Mouse (Mus musculus) forebrain, embryonic 16.5 days (tissue): Measurements from ENCODE around the gene Zbtb2. TPM values are rescaled to one million over a fixed set of nuclear protein-coding genes. Genes with fewer than 3 reads are reported as not detected.

Source experiments
- ATAC-seq: fragments of 200-750 bp; cut with Nextera tagmentation; 2 replicates; pipeline ENCODE4 v1.8.0; 2017; ENCODE audit warnings: mild to moderate bottlenecking, moderate library complexity
- H3K27ac ChIP-seq: fragments of 300-500 bp; sonication (generic); 2 replicates; pipeline ENCODE4 v1.5.1; 2014; ENCODE audit warnings: low read length, control low read depth
- H3K27me3 ChIP-seq: fragments of 300-500 bp; sonication (generic); replicated peaks from 2 replicates; pipeline ENCODE4 v1.6.1; 2014; ENCODE audit warnings: low read length; ENCODE audit not compliant: control insufficient read depth, insufficient read depth
- H3K36me3 ChIP-seq: fragments of 300-500 bp; sonication (generic); 2 replicates; pipeline ENCODE4 v1.6.1; 2014; ENCODE audit not compliant: control insufficient read depth, insufficient read depth
- H3K4me1 ChIP-seq: fragments of 300-500 bp; sonication (generic); replicated peaks from 2 replicates; pipeline ENCODE4 v1.6.1; 2014; ENCODE audit warnings: low read length; ENCODE audit not compliant: control insufficient read depth, insufficient read depth
- H3K4me2 ChIP-seq: fragments of 300-500 bp; sonication (generic); 2 replicates; pipeline ENCODE4 v1.6.1; 2014; ENCODE audit warnings: mild to moderate bottlenecking, low read length, control low read depth
- H3K4me3 ChIP-seq: fragments of 300-500 bp; sonication (generic); replicated peaks from 2 replicates; pipeline ENCODE4 v1.5.1; 2014; ENCODE audit warnings: mild to moderate bottlenecking, low read length, control low read depth
- H3K9ac ChIP-seq: fragments of 300-500 bp; sonication (generic); replicated peaks from 2 replicates; pipeline ENCODE4 v1.6.1; 2014; ENCODE audit warnings: low read depth, low read length, control low read depth
- H3K9me3 ChIP-seq: fragments of 300-500 bp; sonication (generic); 2 replicates; pipeline ENCODE4 v1.6.1; 2016; ENCODE audit warnings: low read length; ENCODE audit not compliant: control insufficient read depth
- WGBS: fragments of 180-500 bp; shearing (Covaris S2); extraction: QIAGEN DNeasy Blood & Tissue Kit; methylation state at CpG from one replicate; pipeline ENCODE4 v1.1.7; 2014; 5-methylcytosine and 5-hydroxymethylcytosine counted together
- polyA plus RNA-seq: library from polyadenylated mRNA; unstranded; fragments of >200 nt; fragmentation: Nextera tagmentation; extraction: Ambion mirVana; gene quantifications from 2 replicates; pipeline ENCODE4 v1.2.1, GENCODE M21; 2015

Gene Zbtb2
- polyA plus RNA-seq, 1 experiment from 2014 or later: 17.9 TPM

GRCm38 (mm10) chr10:4374734-4375133 is 13.2 kb downstream of the Zbtb2 start:
- H3K27me3 ChIP-seq: no peaks in the 10 kb centered on the region
- H3K4me3 ChIP-seq: no peak overlapping the region
- H3K9me3 ChIP-seq: no peaks in the 10 kb centered on the region

DNA sequence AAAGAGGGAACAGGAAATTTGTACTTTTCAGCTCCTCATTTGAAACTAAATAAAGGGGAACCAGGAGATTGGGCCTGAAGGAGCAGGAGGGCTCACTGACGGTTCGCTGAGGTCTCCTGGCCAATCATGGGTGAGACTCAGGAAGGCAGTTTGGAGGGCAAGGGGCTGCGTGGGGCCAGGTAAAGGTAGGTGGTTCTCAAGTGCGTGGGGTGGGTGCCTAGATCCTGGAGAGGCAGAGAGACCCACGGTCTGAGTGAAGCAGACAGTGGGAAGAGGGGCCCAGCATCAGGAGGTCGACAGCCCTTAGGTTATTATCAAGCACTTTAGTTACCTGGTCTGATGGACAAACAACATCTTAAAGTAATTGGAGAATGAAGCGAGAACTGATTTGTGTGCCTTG is 13.7 kb downstream of the Zbtb2 start:
- Histone ChIP-seq H3K9ac (no peak overlapping the region), H3K36me3 (no peaks in the 10 kb centered on the region), H3K27ac (no peak overlapping the region), H3K4me2 (no peak overlapping the region), H3K9me3 (no peaks in the 10 kb centered on the region), H3K27me3 (no peaks in the 10 kb centered on the region), H3K4me3 (no peak overlapping the region), H3K4me1 (no peaks in the 10 kb centered on the region)
- ATAC-seq: no peak
- WGBS: 94% methylated on average over 7 of the region's 7 CpGs

More at GRCm38 (mm10) chr10:4374734-4375133, 13.2 kb downstream of the Zbtb2 start:
- H3K4me1 ChIP-seq: no peaks in the 10 kb centered on the region
- H3K9ac ChIP-seq: no peak overlapping the region
- no peak overlapping the region for H3K4me2 ChIP-seq
- no peak overlapping the region for H3K27ac ChIP-seq
- H3K36me3 ChIP-seq: no peaks in the 10 kb centered on the region
- 86% methylated on average over 4 of the region's 4 CpGs for WGBS
- no peak for ATAC-seq

DNA sequence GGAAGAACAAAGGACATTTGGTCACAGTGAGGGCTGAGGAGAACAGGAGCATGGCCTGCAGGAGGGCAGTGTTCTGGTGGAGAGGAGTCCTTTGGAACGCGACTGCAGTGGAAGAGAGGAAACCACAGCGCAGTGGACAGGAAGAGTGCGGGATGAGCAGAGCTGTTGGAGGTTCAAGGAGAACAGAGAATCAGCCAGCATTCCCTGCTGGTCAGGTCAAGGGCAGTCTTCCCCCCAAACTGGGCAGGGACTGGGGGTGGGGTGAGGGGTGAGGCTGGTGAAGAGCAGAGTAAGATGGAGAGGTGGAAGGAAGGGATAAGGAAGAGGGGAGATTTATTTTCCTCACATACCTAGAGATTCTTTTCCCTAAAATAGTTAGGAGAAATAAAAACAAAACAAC is 14.3 kb downstream of the Zbtb2 start:
- no peak overlapping the region for H3K27ac ChIP-seq
- H3K9me3 ChIP-seq: no peaks in the 10 kb centered on the region
- no peak overlapping the region for H3K4me3 ChIP-seq
- WGBS: 79% methylated on average over 4 of the region's 4 CpGs
- no peak overlapping the region for H3K9ac ChIP-seq
- no peaks in the 10 kb centered on the region for H3K4me1 ChIP-seq
- H3K36me3 ChIP-seq: no peaks in the 10 kb centered on the region; the same call in 1 of the 2 replicates
- no peaks in the 10 kb centered on the region for H3K27me3 ChIP-seq
- ATAC-seq: no peak
- H3K4me2 ChIP-seq: no peak overlapping the region

- H3K4me3 ChIP-seq: no peak overlapping the region
- WGBS: 52% methylated on average over 5 of the region's 5 CpGs
- no peaks in the 10 kb centered on the region for H3K27me3 ChIP-seq
- no peaks in the 10 kb centered on the region for H3K4me1 ChIP-seq
- no peak overlapping the region for H3K4me2 ChIP-seq
- H3K9ac ChIP-seq: no peak overlapping the region
- peaks cover 5% of the 10 kb centered on the region; the same call in 1 of the 2 replicates for H3K36me3 ChIP-seq
- H3K9me3 ChIP-seq: no peaks in the 10 kb centered on the region
- peak; percentile 60 for ATAC-seq
- no peak overlapping the region for H3K27ac ChIP-seq
These were observed 15.9 kb downstream of the Zbtb2 start for GRCm38 (mm10) chr10:4372011-4372410.

DNA sequence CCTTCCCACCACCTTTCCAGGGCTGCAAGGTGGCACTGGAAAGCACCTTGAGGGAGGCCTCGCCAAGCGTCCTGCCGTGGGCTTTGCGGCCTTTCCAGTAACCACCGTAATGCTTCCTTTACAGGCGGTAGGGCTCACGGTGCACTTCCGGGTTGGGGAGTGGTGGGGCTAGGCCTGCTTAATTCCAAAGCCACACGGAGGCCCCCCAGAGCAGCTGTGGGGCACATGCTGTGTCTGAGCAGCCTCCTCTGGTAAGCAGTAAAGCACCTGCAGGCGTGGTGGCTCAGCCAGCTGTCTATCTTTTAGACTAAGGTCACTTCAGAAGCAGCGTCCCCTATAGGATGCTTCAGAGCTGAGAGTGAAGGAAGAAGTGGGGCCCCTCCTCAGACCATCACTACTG is 17.8 kb downstream of the Zbtb2 start:
- Histone ChIP-seq H3K27me3 (no peaks in the 10 kb centered on the region), H3K4me1 (no peaks in the 10 kb centered on the region), H3K36me3 (peaks cover 10% of the 10 kb centered on the region; the same call in 1 of the 2 replicates), H3K4me2 (no peak overlapping the region), H3K9ac (no peak overlapping the region), H3K4me3 (no peak overlapping the region), H3K27ac (no peak overlapping the region), H3K9me3 (no peaks in the 10 kb centered on the region)
- WGBS: 92% methylated on average over 11 of the region's 11 CpGs
- ATAC-seq: no peak

- 96% methylated on average over 3 of the region's 3 CpGs for WGBS
These were observed 23.3 kb downstream of the Zbtb2 start for GRCm38 (mm10) chr10:4364618-4365017.

GRCm38 (mm10) chr10:4357435-4357834 is 30.5 kb downstream of the Zbtb2 start:
- Histone ChIP-seq H3K9me3 (0 out of 2 replicates have a peak, but pooled peaks cover 3% of the 10 kb centered on the region), H3K27ac (no peak overlapping the region), H3K36me3 (no peaks in the 10 kb centered on the region), H3K4me2 (no peak overlapping the region), H3K27me3 (no peaks in the 10 kb centered on the region), H3K9ac (no peak overlapping the region), H3K4me3 (no peak overlapping the region), H3K4me1 (no peaks in the 10 kb centered on the region)
- ATAC-seq: no peak
- 88% methylated on average over 10 of the region's 10 CpGs for WGBS

More at GRCm38 (mm10) chr10:4364618-4365017, 23.3 kb downstream of the Zbtb2 start:
- Histone ChIP-seq H3K27ac (no peak overlapping the region), H3K36me3 (peaks cover 10% of the 10 kb centered on the region; the same call in 1 of the 2 replicates), H3K4me2 (no peak overlapping the region), H3K9me3 (peaks cover 9% of the 10 kb centered on the region; the same call in 1 of the 2 replicates), H3K4me1 (no peaks in the 10 kb centered on the region), H3K27me3 (no peaks in the 10 kb centered on the region), H3K9ac (no peak overlapping the region), H3K4me3 (no peak overlapping the region)
- ATAC-seq: no peak

GRCm38 (mm10) chr10:4356640-4357039 is 31.3 kb downstream of the Zbtb2 start:
- 88% methylated on average over 5 of the region's 5 CpGs for WGBS
- Histone ChIP-seq H3K27me3 (no peaks in the 10 kb centered on the region), H3K9ac (no peak overlapping the region), H3K9me3 (0 out of 2 replicates have a peak, but pooled peaks cover 3% of the 10 kb centered on the region), H3K4me1 (no peaks in the 10 kb centered on the region), H3K27ac (no peak overlapping the region), H3K4me3 (no peak overlapping the region), H3K36me3 (no peaks in the 10 kb centered on the region), H3K4me2 (no peak overlapping the region)
- ATAC-seq: no peak

- no peak overlapping the region for H3K4me2 ChIP-seq
- H3K27ac ChIP-seq: no peak overlapping the region
- no peaks in the 10 kb centered on the region for H3K4me1 ChIP-seq
- no peak for ATAC-seq
- no peaks in the 10 kb centered on the region for H3K9me3 ChIP-seq
- H3K36me3 ChIP-seq: no peaks in the 10 kb centered on the region
- H3K27me3 ChIP-seq: no peaks in the 10 kb centered on the region
- no peak overlapping the region for H3K4me3 ChIP-seq
- H3K9ac ChIP-seq: no peak overlapping the region
- 94% methylated on average over 19 of the region's 19 CpGs for WGBS
These were observed 31.9 kb downstream of the Zbtb2 start for GRCm38 (mm10) chr10:4355882-4356451.
